In genomic region chr13:63979581-63979980, GRCm38 (mm10) we compare ENCODE assay signal across 15 mouse cellular contexts.
DNase-seq lines count a peak whose midpoint lies in the region; ATAC-seq and TF ChIP-seq lines count a peak whose summit lies in the region.
"Had no signal": no experiment of that assay in that cellular context is flagged by ENCODE, and none has a peak within 500 bp of the region (broad histone marks: within the 10 kb centered on the region; RNA-seq: fewer than 3 reads in every experiment).

No protein-coding gene starts in this region.

- H3K4me2 ChIP-seq in kidney, embryonic 15.5 days = no peak overlapping the region
- no peak overlapping the region for H3K4me2 ChIP-seq in limb, embryonic 14.5 days (replicated peaks; ENCODE audit: low read depth, low read length, severe bottlenecking)

- H3K36me3 ChIP-seq in kidney, embryonic 15.5 days = no peaks in the 10 kb centered on the region
- H3K36me3 ChIP-seq in ES-Bruce4 (ENCODE audit: control insufficient read depth, insufficient read depth, low read length, poor library complexity, severe bottlenecking) = no peaks in the 10 kb centered on the region
- H3K36me3 ChIP-seq in embryonic facial prominence, embryonic 10.5 days (replicated peaks) = no peaks in the 10 kb centered on the region
- no peaks in the 10 kb centered on the region for H3K36me3 ChIP-seq in limb, embryonic 14.5 days (ENCODE audit: control insufficient read depth, insufficient read depth, low read length)

- TF ChIP-seq CTCF in ES-Bruce4 (IDR thresholded peaks at IDR 0.05; ENCODE audit: low read depth, low read length) = no peak

- 18% methylated on average over 1 of the region's 1 CpGs for WGBS in kidney, embryonic 15.5 days
- WGBS in embryonic facial prominence, embryonic 10.5 days = 10% methylated on average over 1 of the region's 1 CpGs
- 22% methylated on average over 1 of the region's 1 CpGs for WGBS in limb, embryonic 14.5 days

- 0 out of 2 replicates have a peak, but pooled peaks have one; percentile 2 for ATAC-seq in kidney, embryonic 15.5 days (replicated peaks; ENCODE audit: low FRiP score)
- no peak for ATAC-seq in limb, embryonic 14.5 days (ENCODE audit: low FRiP score, low read depth)

- no peaks in the 10 kb centered on the region for H3K27me3 ChIP-seq in kidney, embryonic 15.5 days
- no peaks in the 10 kb centered on the region for H3K27me3 ChIP-seq in ES-Bruce4 (ENCODE audit: control insufficient read depth, insufficient read depth, low read length, poor library complexity, severe bottlenecking)
- peaks cover 34% of the 10 kb centered on the region for H3K27me3 ChIP-seq in embryonic facial prominence, embryonic 10.5 days (replicated peaks; ENCODE audit: low read depth, poor library complexity, severe bottlenecking)
- H3K27me3 ChIP-seq in limb, embryonic 14.5 days (ENCODE audit: control insufficient read depth, insufficient read depth, low read length) = no peaks in the 10 kb centered on the region

- H3K9me3 ChIP-seq in kidney, embryonic 15.5 days (replicated peaks) = no peaks in the 10 kb centered on the region
- H3K9me3 ChIP-seq in ES-Bruce4 (replicated peaks; ENCODE audit: control insufficient read depth, insufficient read depth, low read length, poor library complexity, severe bottlenecking) = no peaks in the 10 kb centered on the region
- no peaks in the 10 kb centered on the region for H3K9me3 ChIP-seq in embryonic facial prominence, embryonic 10.5 days
- no peaks in the 10 kb centered on the region for H3K9me3 ChIP-seq in limb, embryonic 14.5 days (ENCODE audit: control insufficient read depth, low read length)

- peaks cover 19% of the 10 kb centered on the region for H3K4me1 ChIP-seq in kidney, embryonic 15.5 days
- H3K4me1 ChIP-seq in ES-Bruce4 (ENCODE audit: control insufficient read depth, insufficient read depth, low read length) = peaks cover 8% of the 10 kb centered on the region
- H3K4me1 ChIP-seq in embryonic facial prominence, embryonic 10.5 days = peaks cover 37% of the 10 kb centered on the region
- H3K4me1 ChIP-seq in limb, embryonic 14.5 days (ENCODE audit: control insufficient read depth, insufficient read depth, low read length) = peaks cover 15% of the 10 kb centered on the region

- no peak overlapping the region for H3K4me3 ChIP-seq in kidney, embryonic 15.5 days (replicated peaks)
- H3K4me3 ChIP-seq in ES-Bruce4 (ENCODE audit: low read depth, low read length) = no peak overlapping the region
- H3K4me3 ChIP-seq in embryonic facial prominence, embryonic 10.5 days = no peak overlapping the region
- no peak overlapping the region for H3K4me3 ChIP-seq in limb, embryonic 14.5 days (replicated peaks; ENCODE audit: low read length)
- H3K4me3 ChIP-seq: erythroblast, embryonic 14.5 days had no signal

- no peak overlapping the region for H3K9ac ChIP-seq in kidney, embryonic 15.5 days
- peak overlapping the region; percentile 30; the same call in 1 of the 2 replicates for H3K9ac ChIP-seq in ES-Bruce4 (ENCODE audit: low read depth, poor library complexity, severe bottlenecking)
- no peak overlapping the region for H3K9ac ChIP-seq in limb, embryonic 14.5 days (ENCODE audit: low read depth, low read length, severe bottlenecking)

- intact Hi-C loops in left cerebral cortex, postnatal 25 days (cut with DNase I) = no loop called here

- DNase-seq in kidney, adult 8-10 months = no peak
- no peak for DNase-seq in embryonic facial prominence, embryonic 10.5 days (ENCODE audit: low spot score)
- no peak for DNase-seq in limb, embryonic 14.5 days (ENCODE audit: low spot score)
- DNase-seq in liver = no peak
- no peak for DNase-seq in left cerebral cortex, postnatal 25 days (ENCODE audit: low spot score in 2 of 2)
- DNase-seq: adrenal gland, postnatal 36 days; cerebellum, postnatal 36 days; heart, postnatal 10 days; kidney, postnatal 10 days; lung, postnatal 14 days; right cerebral cortex, postnatal 14 days; thymus, postnatal 4 days had no signal

- H3K27ac ChIP-seq in kidney, embryonic 15.5 days = no peak overlapping the region
- H3K27ac ChIP-seq in ES-Bruce4 (ENCODE audit: insufficient read depth, low read length) = peak overlapping the region; percentile 92
- H3K27ac ChIP-seq in embryonic facial prominence, embryonic 10.5 days (replicated peaks) = peak overlapping the region; percentile 84
- H3K27ac ChIP-seq in limb, embryonic 14.5 days (replicated peaks; ENCODE audit: low read depth, low read length) = 0 out of 2 replicates have a peak overlapping the region, but pooled peaks have one; percentile 33

- no peak for TF ChIP-seq POLR2A in ES-Bruce4 (IDR thresholded peaks at IDR 0.05; ENCODE audit: insufficient read depth, low read length)
- no peak for TF ChIP-seq POLR2A in limb, embryonic 14.5 days (IDR thresholded peaks at IDR 0.05; ENCODE audit: borderline replicate concordance, extremely low read depth, insufficient read depth, insufficient read length)

- no peak for TF ChIP-seq EP300 in ES-Bruce4 (IDR thresholded peaks at IDR 0.05; ENCODE audit: insufficient read depth, low read depth, low read length)
